Mouse (Mus musculus): ENCODE results near the gene Bud23.

GRCm38 (mm10) chr5:135024665-135025224 lies 40.0 kb downstream of the Bud23 start:
- TF ChIP-seq CTCF (IDR thresholded peaks at IDR 0.05; ENCODE audit: borderline replicate concordance, control insufficient read depth, extremely low read depth, insufficient read depth, low read length, poor library complexity) = no peak
- TF ChIP-seq POLR2A (IDR thresholded peaks at IDR 0.05; ENCODE audit: control insufficient read depth, extremely low read depth, insufficient read depth, low read length, poor library complexity) = no peak
